12 mouse cellular contexts compared by ENCODE assay signal in genomic region chr2:163676321-163676720, GRCm38 (mm10). TPM values are rescaled to one million over a fixed set of nuclear protein-coding genes. Genes with fewer than 3 reads are reported as not detected.
DNase-seq lines count a peak whose midpoint lies in the region; ATAC-seq lines count a peak whose summit lies in the region.
"Had no signal": no experiment of that assay in that cellular context is flagged by ENCODE, and none has a peak within 500 bp of the region (broad histone marks: within the 10 kb centered on the region; RNA-seq: fewer than 3 reads in every experiment).

No protein-coding gene starts in this region.

- peaks cover 38% of the 10 kb centered on the region for H3K4me1 ChIP-seq in heart, embryonic 10.5 days
- peaks cover 21% of the 10 kb centered on the region for H3K4me1 ChIP-seq in limb, embryonic 12.5 days (replicated peaks)
- H3K4me1 ChIP-seq in limb, embryonic 10.5 days = peaks cover 11% of the 10 kb centered on the region
- H3K4me1 ChIP-seq in embryonic facial prominence, embryonic 14.5 days (ENCODE audit: control insufficient read depth, insufficient read depth, low read length) = peaks cover 31% of the 10 kb centered on the region

- DNase-seq in heart, embryonic 10.5 days (ENCODE audit: low spot score) = no peak
- no peak for DNase-seq in heart, adult 18-20 months
- DNase-seq in limb, embryonic 10.5 days (ENCODE audit: low spot score) = no peak
- no peak for DNase-seq in embryonic facial prominence, embryonic 14.5 days (ENCODE audit: low spot score)
- no peak for DNase-seq in frontal cortex, postnatal 36 days (ENCODE audit: low spot score in 2 of 2)
- no peak for DNase-seq in adrenal gland, adult 18-20 months (ENCODE audit: low spot score in 2 of 2)
- DNase-seq: lung, embryonic 14.5 days had no signal

- H3K4me2 ChIP-seq in limb, embryonic 12.5 days = no peak overlapping the region
- peak overlapping the region; percentile 38; the same call in 1 of the 2 replicates for H3K4me2 ChIP-seq in embryonic facial prominence, embryonic 14.5 days (ENCODE audit: low read depth, low read length)
- H3K4me2 ChIP-seq: hindbrain, embryonic 14.5 days; lung, embryonic 14.5 days had no signal

- H3K4me3 ChIP-seq in heart, embryonic 10.5 days = no peak overlapping the region
- H3K4me3 ChIP-seq in limb, embryonic 12.5 days (replicated peaks) = no peak overlapping the region
- H3K4me3 ChIP-seq in limb, embryonic 10.5 days = no peak overlapping the region
- H3K4me3 ChIP-seq in embryonic facial prominence, embryonic 14.5 days (ENCODE audit: low read depth, low read length) = no peak overlapping the region

- no peaks in the 10 kb centered on the region for H3K27me3 ChIP-seq in heart, embryonic 10.5 days (ENCODE audit: insufficient read depth, poor library complexity, severe bottlenecking)
- H3K27me3 ChIP-seq in limb, embryonic 12.5 days = no peaks in the 10 kb centered on the region
- H3K27me3 ChIP-seq in limb, embryonic 10.5 days (ENCODE audit: low read depth, poor library complexity, severe bottlenecking) = no peaks in the 10 kb centered on the region
- H3K27me3 ChIP-seq in embryonic facial prominence, embryonic 14.5 days (replicated peaks; ENCODE audit: control insufficient read depth, insufficient read depth, low read length) = no peaks in the 10 kb centered on the region
- H3K27me3 ChIP-seq: Patski had no signal

- no peak overlapping the region for H3K9ac ChIP-seq in limb, embryonic 12.5 days (replicated peaks)
- 0 out of 2 replicates have a peak overlapping the region, but pooled peaks have one; percentile 37 for H3K9ac ChIP-seq in embryonic facial prominence, embryonic 14.5 days (ENCODE audit: low read depth, low read length)
- H3K9ac ChIP-seq: hindbrain, embryonic 14.5 days; lung, embryonic 14.5 days had no signal

- 86% methylated on average over 4 of the region's 4 CpGs for WGBS in heart, embryonic 10.5 days
- 90% methylated on average over 4 of the region's 4 CpGs for WGBS in limb, embryonic 12.5 days
- 94% methylated on average over 4 of the region's 4 CpGs for WGBS in limb, embryonic 10.5 days
- 81% methylated on average over 4 of the region's 4 CpGs for WGBS in embryonic facial prominence, embryonic 14.5 days

- H3K9me3 ChIP-seq in heart, embryonic 10.5 days = no peaks in the 10 kb centered on the region
- no peaks in the 10 kb centered on the region for H3K9me3 ChIP-seq in limb, embryonic 12.5 days
- no peaks in the 10 kb centered on the region for H3K9me3 ChIP-seq in limb, embryonic 10.5 days (replicated peaks)
- no peaks in the 10 kb centered on the region for H3K9me3 ChIP-seq in embryonic facial prominence, embryonic 14.5 days (ENCODE audit: control insufficient read depth, low read length)

- ATAC-seq in limb, embryonic 12.5 days (ENCODE audit: insufficient number of reproducible peaks, insufficient read depth, low FRiP score, low TSS enrichment, low read depth) = no peak
- no peak for ATAC-seq in embryonic facial prominence, embryonic 14.5 days (ENCODE audit: low read depth)
- ATAC-seq in neutrophil, adult 5-6 weeks (ENCODE audit: extremely low read depth, insufficient number of reproducible peaks, low FRiP score, poor library complexity, severe bottlenecking) = peak; percentile 52; the same call in 1 of the 2 replicates
- ATAC-seq: forebrain, embryonic 16.5 days; Patski had no signal

- H3K36me3 ChIP-seq in heart, embryonic 10.5 days = peaks cover 11% of the 10 kb centered on the region; the same call in 1 of the 2 replicates
- peaks cover 3% of the 10 kb centered on the region; the same call in 1 of the 2 replicates for H3K36me3 ChIP-seq in limb, embryonic 12.5 days
- H3K36me3 ChIP-seq in limb, embryonic 10.5 days = no peaks in the 10 kb centered on the region
- no peaks in the 10 kb centered on the region for H3K36me3 ChIP-seq in embryonic facial prominence, embryonic 14.5 days (ENCODE audit: control insufficient read depth, insufficient read depth, low read length)

- peak overlapping the region; percentile 69 for H3K27ac ChIP-seq in heart, embryonic 10.5 days
- H3K27ac ChIP-seq in limb, embryonic 12.5 days = peak overlapping the region; percentile 56; the same call in 1 of the 2 replicates
- H3K27ac ChIP-seq in limb, embryonic 10.5 days = no peak overlapping the region
- H3K27ac ChIP-seq in embryonic facial prominence, embryonic 14.5 days (replicated peaks; ENCODE audit: low read depth, low read length) = peak overlapping the region; percentile 76
- H3K27ac ChIP-seq: hindbrain, embryonic 14.5 days had no signal

RNA-seq across cellular contexts. Expression of gene Pkig, which starts 18.1 kb away (rescaled TPM):
- polyA plus RNA-seq in heart, embryonic 10.5 days (2016; fragmentation: Nextera tagmentation; extraction: Ambion mirVana) = 226 and 259 TPM in 2 replicates
- 100 to 1,000 TPM; 219 to 232 TPM for total RNA-seq in heart, adult 18-20 months (2021)
- 133 and 135 TPM in 2 replicates for polyA plus RNA-seq in limb, embryonic 12.5 days (2016; fragmentation: Nextera tagmentation; extraction: Ambion mirVana)
- 191 and 204 TPM in 2 replicates for polyA plus RNA-seq in limb, embryonic 10.5 days (2016; fragmentation: Nextera tagmentation; extraction: Ambion mirVana)
- 153 and 165 TPM in 2 replicates for polyA plus RNA-seq in embryonic facial prominence, embryonic 14.5 days (2014; fragmentation: Nextera tagmentation; extraction: Ambion mirVana)
- total RNA-seq in neutrophil, adult 5-6 weeks (2017) = 93.6 and 95.4 TPM in 2 replicates
- total RNA-seq in adrenal gland, adult 18-20 months (2021) = 10 to 100 TPM; 37.4 to 38.3 TPM

RNA-seq across cellular contexts. Expression of gene Serinc3, which starts 31.4 kb away (rescaled TPM):
- polyA plus RNA-seq in heart, embryonic 10.5 days (2016; fragmentation: Nextera tagmentation; extraction: Ambion mirVana) = 51.1 and 55.2 TPM in 2 replicates
- 100 to 1,000 TPM; 284 to 364 TPM for total RNA-seq in heart, adult 18-20 months (2021)
- 25.4 and 29.0 TPM in 2 replicates for polyA plus RNA-seq in limb, embryonic 12.5 days (2016; fragmentation: Nextera tagmentation; extraction: Ambion mirVana)
- polyA plus RNA-seq in limb, embryonic 10.5 days (2016; fragmentation: Nextera tagmentation; extraction: Ambion mirVana) = 17.3 and 20.4 TPM in 2 replicates
- polyA plus RNA-seq in embryonic facial prominence, embryonic 14.5 days (2014; fragmentation: Nextera tagmentation; extraction: Ambion mirVana) = 43.0 and 53.0 TPM in 2 replicates
- total RNA-seq in neutrophil, adult 5-6 weeks (2017) = 754 and 769 TPM in 2 replicates
- 100 to 1,000 TPM; 521 to 567 TPM for total RNA-seq in adrenal gland, adult 18-20 months (2021)
